Mouse (Mus musculus) E14TG2a.4 (cell line): ENCODE data around the gene Gltpd2.
"Not testable (repeated sequence)": the region's sequence is repeated elsewhere in the genome, so short reads cannot be mapped to it uniquely, and the experiment has no call there.

Experiments used
- CTCF ChIP-seq: conservative IDR thresholded peaks from 2 replicates; pipeline ENCODE4 v1.5.1; 2014; ENCODE audit warnings: low read length
- NANOG ChIP-seq: IDR thresholded peaks from 2 replicates; pipeline ENCODE4 v1.6.1; 2014; ENCODE audit warnings: borderline replicate concordance, low read length, mixed read lengths
- POU5F1 ChIP-seq: IDR thresholded peaks from 2 replicates; pipeline ENCODE4 v1.6.1; 2014; ENCODE audit warnings: low read length, borderline replicate concordance

DNA sequence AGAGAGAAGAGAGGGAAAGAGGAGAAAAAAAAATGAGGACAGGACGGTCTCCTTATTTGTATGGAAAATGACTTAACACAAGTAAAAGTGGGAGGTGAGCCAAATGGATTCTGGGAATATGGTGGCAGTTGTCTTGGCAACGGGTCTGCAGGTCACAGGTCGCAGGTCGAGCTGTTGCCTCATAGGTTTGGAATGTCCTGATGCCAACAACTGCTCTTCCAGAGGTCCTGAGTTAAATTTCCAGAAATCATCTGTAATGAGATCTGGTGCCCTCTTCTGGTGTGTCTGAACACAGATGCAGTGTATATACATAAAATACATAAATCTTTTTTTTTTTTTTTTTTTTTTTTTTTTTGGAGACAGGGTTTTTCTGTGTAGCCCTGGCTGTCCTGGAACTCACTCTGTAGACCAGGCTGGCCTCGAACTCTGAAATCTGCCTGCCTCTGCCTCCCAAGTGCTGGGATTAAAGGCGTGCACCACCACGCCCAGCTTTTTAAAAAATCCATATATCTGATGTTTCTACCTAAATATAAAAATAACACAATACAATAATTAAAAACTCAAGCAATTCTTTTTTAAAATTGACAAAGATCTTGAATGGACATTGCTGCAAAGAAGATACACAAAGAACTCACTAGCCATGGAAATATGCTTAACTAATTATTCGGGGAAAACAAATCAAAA, 4.5 kb downstream of the Gltpd2 start:
- not testable (repeated sequence) for TF ChIP-seq CTCF, POU5F1, NANOG
